28 mouse cellular contexts compared by ENCODE assay signal in the genomic region with DNA sequence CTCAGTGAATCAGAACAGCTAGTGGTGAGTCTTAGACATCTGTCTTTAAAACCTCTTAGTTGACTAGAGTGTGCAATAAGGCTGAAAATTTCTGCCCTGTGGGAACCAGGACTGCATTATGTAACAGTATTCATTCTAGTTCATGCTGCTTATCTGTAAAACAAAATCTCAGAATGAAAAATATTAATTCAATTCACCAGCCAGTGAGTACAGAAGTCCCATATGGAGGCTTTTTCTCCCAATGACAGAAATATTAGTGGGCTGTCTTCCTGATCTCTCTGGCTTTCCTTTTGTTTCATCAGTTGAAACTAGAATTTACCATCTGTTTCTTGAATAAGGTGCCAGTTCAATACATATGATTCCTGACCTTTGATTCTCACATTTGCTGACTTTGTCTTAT.
"Had no signal": no experiment of that assay in that cellular context is flagged by ENCODE, and none has a peak within 500 bp of the region (broad histone marks: within the 10 kb centered on the region; RNA-seq: fewer than 3 reads in every experiment).

No protein-coding gene starts in this region.

- ATAC-seq: hindbrain, embryonic 16.5 days; inflammation-experienced regulatory T-cells, adult 6 months; intestine, embryonic 15.5 days; intestine, postnatal 0 days; liver, postnatal 0 days had no signal

- H3K4me3 ChIP-seq: gastrocnemius, adult 2 months; heart, embryonic 10.5 days; heart, embryonic 12.5 days; hindbrain, embryonic 10.5 days; hindbrain, embryonic 12.5 days; intestine, embryonic 15.5 days; left cerebral cortex, adult 2 months; limb, embryonic 10.5 days; limb, embryonic 12.5 days; liver, embryonic 13.5 days; liver, embryonic 15.5 days had no signal

- H3K27ac ChIP-seq: gastrocnemius, adult 2 months; heart, embryonic 10.5 days; hindbrain, embryonic 10.5 days; hindbrain, embryonic 12.5 days; hindbrain, embryonic 14.5 days; intestine, embryonic 15.5 days; left cerebral cortex, adult 2 months; limb, embryonic 10.5 days; limb, embryonic 12.5 days; liver, embryonic 13.5 days; liver, embryonic 15.5 days had no signal

- DNase-seq: gastrocnemius, adult 2 months; gastrocnemius, postnatal 10 days; gastrocnemius, postnatal 25 days; heart, adult 18-20 months; heart, postnatal 10 days; heart, postnatal 4 days; kidney, adult 18-20 months; kidney, adult 8-10 months; kidney, postnatal 10 days; kidney, postnatal 25 days; kidney, postnatal 4 days; layer of hippocampus, adult 9-11 months; liver; liver, embryonic 13.5 days; liver, postnatal 0 days had no signal
